Mouse (Mus musculus) CH12.LX (cell line): ENCODE measurements around the gene Ier2. TPM values are rescaled to one million over a fixed set of nuclear protein-coding genes. Genes with fewer than 3 reads are reported as not detected.

Experiments used
- DNase-seq: peaks from one replicate; pipeline ENCODE4 v3.0.0-alpha.2; 2013; ENCODE audit errors: extremely low read depth
- H3K27ac ChIP-seq: 2 replicates; pipeline ENCODE4 v1.5.1; 2012; ENCODE audit warnings: low read depth, mild to moderate bottlenecking, control low read depth, moderate library complexity; ENCODE audit not compliant: insufficient read depth
- H3K27me3 ChIP-seq: replicated peaks from 2 replicates; pipeline ENCODE3; 2012; ENCODE audit warnings: inconsistent platforms
- H3K36me3 ChIP-seq, 2 experiments: replicated peaks in 1 of 2; 2 replicates each; pipeline versions ENCODE3 to v1.6.1; 2012; ENCODE audit warnings: inconsistent platforms in 1 of 2, low read length in 1 of 2, mild to moderate bottlenecking in 1 of 2, mixed read lengths in 1 of 2, moderate library complexity in 1 of 2; ENCODE audit not compliant: control insufficient read depth in 1 of 2, insufficient read depth in 1 of 2
- H3K4me1 ChIP-seq, 2 experiments: 2 replicates each; pipeline ENCODE4 v1.6.1; 2012; ENCODE audit warnings: inconsistent platforms in 1 of 2, moderate library complexity in 1 of 2; ENCODE audit not compliant: insufficient read depth in 2 of 2, control insufficient read depth in 1 of 2
- H3K4me2 ChIP-seq: 2 replicates; pipeline ENCODE4 v1.6.1; 2012; ENCODE audit warnings: low read depth, mild to moderate bottlenecking, control low read depth; ENCODE audit not compliant: poor library complexity, insufficient read depth, severe bottlenecking
- H3K4me3 ChIP-seq, 3 experiments: fragments of 150-350 bp in 1 of 3; sonication (generic) in 1 of 3; replicated peaks in 1 of 3; 2 replicates each; pipeline versions ENCODE3 to v1.5.1; 2011 to 2012; ENCODE audit warnings: low read depth in 2 of 3, low read length in 2 of 3, mild to moderate bottlenecking in 2 of 3, moderate library complexity in 2 of 3, control low read depth in 1 of 3, improper control_type of control experiment in 1 of 3, inconsistent platforms in 1 of 3, mixed read lengths in 1 of 3; ENCODE audit not compliant: poor library complexity in 1 of 3
- H3K79me2 ChIP-seq: replicated peaks from 2 replicates; pipeline ENCODE4 v1.6.1; 2012; ENCODE audit warnings: mild to moderate bottlenecking, moderate library complexity; ENCODE audit not compliant: control insufficient read depth, poor library complexity, insufficient read depth, severe bottlenecking; ENCODE audit errors: extremely low read depth
- H3K9ac ChIP-seq: 2 replicates; pipeline ENCODE4 v1.6.1; 2012; ENCODE audit warnings: low read depth, mild to moderate bottlenecking, control low read depth, moderate library complexity; ENCODE audit not compliant: insufficient read depth
- H3K9me3 ChIP-seq: replicated peaks from 2 replicates; pipeline ENCODE3; 2012; ENCODE audit warnings: low read length, inconsistent platforms, mixed read lengths
- E2F4 ChIP-seq: IDR thresholded peaks from 2 replicates; pipeline ENCODE4 v1.6.1; 2011; ENCODE audit warnings: low read depth, low read length, improper control_type of control experiment; ENCODE audit not compliant: insufficient replicate concordance
- ELF1 ChIP-seq: IDR thresholded peaks from 2 replicates; pipeline ENCODE4 v1.6.1; 2014; ENCODE audit warnings: low read depth, mild to moderate bottlenecking, inconsistent platforms, low read length, improper control_type of control experiment
- EP300 ChIP-seq: IDR thresholded peaks from 2 replicates; pipeline ENCODE4 v1.6.1; 2011; ENCODE audit warnings: low read length, improper control_type of control experiment
- JUND ChIP-seq: conservative IDR thresholded peaks from 2 replicates; pipeline ENCODE4 v1.6.1; 2011; ENCODE audit warnings: low read depth, low read length, improper control_type of control experiment
- MAX ChIP-seq: IDR thresholded peaks from 2 replicates; pipeline ENCODE4 v1.6.1; 2011; ENCODE audit warnings: low read length, improper control_type of control experiment
- MAZ ChIP-seq: IDR thresholded peaks from 2 replicates; pipeline ENCODE4 v1.6.1; 2012; ENCODE audit warnings: low read depth, mild to moderate bottlenecking, inconsistent platforms, low read length, improper control_type of control experiment, moderate library complexity
- MEF2A ChIP-seq: IDR thresholded peaks from 2 replicates; pipeline ENCODE4 v1.6.1; 2014; ENCODE audit warnings: low read depth, mild to moderate bottlenecking, inconsistent platforms, low read length, improper control_type of control experiment, borderline replicate concordance
- PAX5 ChIP-seq: IDR thresholded peaks from 2 replicates; pipeline ENCODE4 v1.6.1; 2012; ENCODE audit warnings: low read length, inconsistent platforms, mixed read lengths
- POLR2AphosphoS2 ChIP-seq: IDR thresholded peaks from 2 replicates; pipeline ENCODE4 v1.6.1; 2011; ENCODE audit warnings: low read depth, low read length, improper control_type of control experiment
- RAD21 ChIP-seq: IDR thresholded peaks from 2 replicates; pipeline ENCODE4 v1.6.1; 2011; ENCODE audit warnings: low read depth, mild to moderate bottlenecking, low read length, improper control_type of control experiment, moderate library complexity
- RCOR1 ChIP-seq: conservative IDR thresholded peaks from 2 replicates; pipeline ENCODE4 v1.6.1; 2012; ENCODE audit warnings: low read depth, mild to moderate bottlenecking, inconsistent platforms, low read length, improper control_type of control experiment
- SIN3A ChIP-seq: IDR thresholded peaks from 2 replicates; pipeline ENCODE4 v1.6.1; 2012; ENCODE audit warnings: low read length, improper control_type of control experiment, inconsistent platforms
- SMC3 ChIP-seq: IDR thresholded peaks from 2 replicates; pipeline ENCODE4 v1.6.1; 2011; ENCODE audit warnings: low read depth, low read length, improper control_type of control experiment
- UBTF ChIP-seq: IDR thresholded peaks from 2 replicates; pipeline ENCODE4 v1.6.1; 2012; ENCODE audit warnings: low read depth, mild to moderate bottlenecking, inconsistent platforms, low read length, improper control_type of control experiment, moderate library complexity
- ZC3H11A ChIP-seq: IDR thresholded peaks from 2 replicates; pipeline ENCODE4 v1.6.1; 2012; ENCODE audit warnings: low read depth, mild to moderate bottlenecking, inconsistent platforms, low read length, improper control_type of control experiment
- ZKSCAN1 ChIP-seq: IDR thresholded peaks from 2 replicates; pipeline ENCODE4 v1.6.1; 2012; ENCODE audit warnings: low read depth, inconsistent platforms, low read length, improper control_type of control experiment, borderline replicate concordance
- ZMIZ1 ChIP-seq: IDR thresholded peaks from 2 replicates; pipeline ENCODE4 v1.6.1; 2012; ENCODE audit warnings: low read depth, mild to moderate bottlenecking, inconsistent platforms, low read length, improper control_type of control experiment
- ZNF384 ChIP-seq: IDR thresholded peaks from 2 replicates; pipeline ENCODE4 v1.6.1; 2012; ENCODE audit warnings: low read depth, low read length, improper control_type of control experiment, inconsistent platforms
- dilution Hi-C: fragments of 300-500 bp; cut with MboI; formaldehyde crosslinking; loops from 2 replicates; pipeline ENCODE4 v1.14.3; 2020; ENCODE audit warnings: low sequenced_read_pairs; ENCODE audit not compliant: extremely low pct_unique_long_range_greater_than_20kb, extremely low pct_ligation_motif_present
- in situ Hi-C: fragments of 300-500 bp; cut with MboI; formaldehyde crosslinking; loops from 3 replicates; pipeline ENCODE4 v1.14.3; 2019; ENCODE audit warnings: low sequenced_read_pairs, low pct_ligation_motif_present, low pct_unique_long_range_greater_than_20kb, mixed read lengths
- polyA plus RNA-seq: library from polyadenylated mRNA; unstranded; fragments of >175 nt; gene quantifications from 2 replicates; pipeline ENCODE4 v1.2.1, GENCODE M21; 2012; ENCODE audit warnings: low read depth; ENCODE audit not compliant: insufficient read length
- total RNA-seq, 2 experiments: library from RNA; depleted of rRNA; stranded (reverse); fragments of 300-350 nt in 1 of 2; fragments of >200 nt in 1 of 2; gene quantifications; 2 replicates each; pipeline ENCODE4 v1.2.3; 2012 to 2014

The Ier2 gene
- total and polyA plus RNA-seq, 3 experiments, result 26.3 to 35.4 (median 30.3) TPM

DNA sequence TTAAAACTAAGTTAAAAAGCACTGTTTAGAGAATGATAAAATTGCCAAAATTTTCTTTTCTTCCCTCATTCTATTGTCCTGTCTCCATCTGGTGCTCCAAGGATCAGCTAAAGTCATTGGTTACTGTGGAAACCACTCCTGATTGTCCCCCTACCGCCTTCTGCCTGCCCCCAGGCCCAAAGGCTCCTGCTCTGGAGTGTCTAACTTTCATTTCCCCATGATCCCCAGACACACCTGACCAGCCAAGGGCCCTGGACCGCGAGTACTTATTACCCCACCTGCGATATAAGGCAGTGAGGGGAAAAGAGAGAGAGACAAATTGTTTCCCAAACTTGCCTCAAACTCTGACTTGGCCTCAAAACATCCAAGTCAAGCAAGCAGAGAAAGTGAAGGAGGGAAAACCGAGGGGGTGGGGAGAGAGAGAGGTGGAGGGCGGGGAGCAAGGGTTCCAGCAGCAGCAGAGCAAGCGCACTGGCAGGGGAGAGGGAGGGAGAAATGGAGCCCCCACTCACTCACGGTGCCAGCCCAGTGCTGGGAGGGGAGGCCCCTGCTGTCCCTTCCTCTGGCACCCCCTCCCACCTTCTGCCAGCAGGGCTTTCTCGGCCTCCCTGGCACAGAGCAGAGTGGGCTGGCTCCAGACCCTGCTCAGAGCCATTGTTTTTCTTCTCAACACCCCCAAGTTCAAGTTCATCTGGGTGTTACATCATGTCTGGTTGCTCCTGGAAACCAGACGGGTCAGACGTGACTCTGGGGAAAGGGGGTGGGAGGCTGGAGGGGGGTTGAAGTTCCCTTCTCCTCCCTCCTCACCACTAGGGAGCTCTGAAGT lies 49.5 kb upstream of the Ier2 start:
- H3K9ac ChIP-seq, result no peak overlapping the region
- dilution Hi-C loops, result no loop called here
- no peak overlapping the region for H3K4me2 ChIP-seq
- H3K27me3 ChIP-seq, result peaks cover 38% of the 10 kb centered on the region
- in situ Hi-C loops, result loop anchor here (10.0 kb wide), 1 partner anchor 103 kb away; no protein-coding TSS in a partner anchor
- no peak overlapping the region for H3K27ac ChIP-seq
- no peak for DNase-seq
- no peak for TF ChIP-seq POLR2AphosphoS2
- no peak for TF ChIP-seq E2F4
- TF ChIP-seq UBTF, result no peak
- no peak for TF ChIP-seq JUND
- no peak for TF ChIP-seq ELF1
- no peak for TF ChIP-seq ZMIZ1
- TF ChIP-seq ZNF384, result no peak
- no peak for TF ChIP-seq MAX
- no peak for TF ChIP-seq ZKSCAN1
- TF ChIP-seq RAD21, result no peak
- no peak for TF ChIP-seq SMC3
- TF ChIP-seq, all 38 proteins: peak for 0
- Histone ChIP-seq H3K9me3 (no peaks in the 10 kb centered on the region), H3K36me3 (no peaks in the 10 kb centered on the region), H3K79me2 (no peaks in the 10 kb centered on the region), H3K4me1 (peaks cover 5 to 44% of the 10 kb centered on the region in 2 experiments; a peak in 3 of 4 replicates), H3K4me3 (no peak overlapping the region)

DNA sequence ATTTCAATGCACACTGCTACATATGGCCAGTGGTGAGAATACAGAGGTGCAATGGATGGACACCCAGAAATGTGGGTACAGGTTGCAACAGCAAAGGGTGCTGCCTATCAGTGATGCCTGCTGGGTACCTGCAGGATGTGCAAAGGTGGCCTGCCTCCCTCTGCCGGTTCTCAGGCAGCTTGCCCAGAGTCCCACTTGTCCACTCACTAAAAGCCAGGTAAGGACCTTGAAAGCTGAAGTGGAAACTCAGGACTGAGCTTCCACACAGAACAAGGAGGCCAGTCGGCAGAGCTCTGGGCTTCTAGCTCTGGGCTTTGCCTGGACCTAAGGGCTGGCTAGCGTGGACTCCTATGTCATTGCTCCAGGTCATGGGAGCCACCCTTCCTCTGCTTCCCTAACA lies 48.7 kb upstream of the Ier2 start:
- dilution Hi-C loops (no loop called here), in situ Hi-C loops (loop anchor here (10.0 kb wide), 1 partner anchor 103 kb away; no protein-coding TSS in a partner anchor)
- H3K9ac ChIP-seq, result no peak overlapping the region
- no peak overlapping the region for H3K27ac ChIP-seq
- peaks cover 5 to 51% of the 10 kb centered on the region in 2 experiments; a peak in 3 of 4 replicates for H3K4me1 ChIP-seq
- peaks cover 32% of the 10 kb centered on the region for H3K27me3 ChIP-seq
- no peaks in the 10 kb centered on the region for H3K9me3 ChIP-seq
- H3K79me2 ChIP-seq, result no peaks in the 10 kb centered on the region
- no peak overlapping the region for H3K4me3 ChIP-seq
- TF ChIP-seq POLR2AphosphoS2 (no peak), MAX (no peak), MAZ (no peak), RCOR1 (no peak), SIN3A (no peak), ZKSCAN1 (no peak), ZC3H11A (no peak), EP300 (no peak), PAX5 (no peak), MEF2A (no peak), ZNF384 (no peak)
- no peak overlapping the region for H3K4me2 ChIP-seq
- DNase-seq, result no peak
- H3K36me3 ChIP-seq, result no peaks in the 10 kb centered on the region
